Mouse (Mus musculus) brain, embryonic 14.5 days (tissue): ENCODE data around the gene Ankfn1. TPM values are rescaled to one million over a fixed set of nuclear protein-coding genes. Genes with fewer than 3 reads are reported as not detected.

Experiments
- DNase-seq: peaks from one replicate; pipeline ENCODE4 v3.0.0-alpha.2; 2011; ENCODE audit warnings: low read depth
- CTCF ChIP-seq: fragments of 200-500 bp; IDR thresholded peaks from 2 replicates; pipeline ENCODE4 v1.5.1; 2012; ENCODE audit warnings: inconsistent platforms, mild to moderate bottlenecking, moderate library complexity, borderline replicate concordance; ENCODE audit not compliant: insufficient read depth, insufficient read length; ENCODE audit errors: extremely low read depth
- POLR2A ChIP-seq: fragments of 200-500 bp; IDR thresholded peaks from 2 replicates; pipeline ENCODE4 v1.6.1; 2012; ENCODE audit warnings: mild to moderate bottlenecking, inconsistent platforms, borderline replicate concordance; ENCODE audit not compliant: poor library complexity, insufficient read depth, insufficient read length, severe bottlenecking; ENCODE audit errors: extremely low read depth
- polyA plus RNA-seq: library from polyadenylated mRNA; depleted of rRNA; stranded (reverse); fragments of >200 nt; gene quantifications from 2 replicates; pipeline ENCODE4 v1.2.3, GENCODE M21; 2012

The Ankfn1 gene
- polyA plus RNA-seq, 1 experiment, result 6.5 TPM

DNA sequence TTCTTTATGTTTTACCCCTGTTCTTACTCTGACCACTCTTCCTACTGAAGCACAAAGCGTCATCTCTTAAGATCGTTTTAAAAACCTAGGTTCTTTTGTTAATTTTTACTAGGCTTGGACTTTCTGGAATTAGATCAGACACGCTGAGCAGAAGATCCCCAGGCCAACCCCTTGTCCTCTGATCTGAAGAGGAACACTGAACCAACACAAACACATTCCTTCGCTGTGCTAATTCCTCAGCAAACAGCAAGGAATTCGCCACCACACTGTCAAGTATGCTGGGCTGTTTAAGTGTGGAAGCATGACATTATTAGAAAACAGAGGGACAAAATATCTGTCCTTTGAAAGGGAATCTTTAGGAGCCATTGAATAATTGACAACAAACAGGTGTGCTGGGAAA lies 300.5 kb downstream of the Ankfn1 start:
- TF ChIP-seq POLR2A, result no peak
- no peak for DNase-seq

GRCm38 (mm10) chr11:89476047-89476446 lies 301.4 kb downstream of the Ankfn1 start:
- TF ChIP-seq POLR2A, result no peak
- no peak for TF ChIP-seq CTCF
- no peak for DNase-seq

- no peak for DNase-seq
- TF ChIP-seq POLR2A, result no peak
- no peak for TF ChIP-seq CTCF
Measured at GRCm38 (mm10) chr11:89472871-89473270, 304.6 kb downstream of the Ankfn1 start.

DNA sequence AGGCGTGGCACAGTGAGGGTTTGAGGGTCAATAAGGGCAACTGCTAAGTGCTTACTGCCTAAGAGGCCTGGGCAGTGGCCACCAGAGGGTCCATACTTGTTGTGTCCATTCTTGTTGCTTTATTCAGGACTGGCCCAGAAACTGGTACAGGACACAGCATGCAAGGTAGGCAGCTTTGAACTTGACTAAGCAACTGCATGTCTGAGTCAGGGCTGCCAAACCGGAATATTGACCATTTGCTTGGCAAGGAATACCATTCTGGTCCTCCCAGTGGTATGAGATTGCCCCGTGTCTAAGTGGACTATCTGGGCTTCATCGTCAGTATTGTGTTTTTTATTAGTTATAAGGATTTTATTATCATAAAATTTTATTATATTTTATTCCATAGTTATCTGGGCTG lies 312.1 kb downstream of the Ankfn1 start:
- no peak for DNase-seq
- TF ChIP-seq POLR2A (no peak), CTCF (no peak)

- no peak for TF ChIP-seq POLR2A
- TF ChIP-seq CTCF, result no peak
- DNase-seq, result no peak
Measured at GRCm38 (mm10) chr11:89462216-89462615, 315.2 kb downstream of the Ankfn1 start.

DNA sequence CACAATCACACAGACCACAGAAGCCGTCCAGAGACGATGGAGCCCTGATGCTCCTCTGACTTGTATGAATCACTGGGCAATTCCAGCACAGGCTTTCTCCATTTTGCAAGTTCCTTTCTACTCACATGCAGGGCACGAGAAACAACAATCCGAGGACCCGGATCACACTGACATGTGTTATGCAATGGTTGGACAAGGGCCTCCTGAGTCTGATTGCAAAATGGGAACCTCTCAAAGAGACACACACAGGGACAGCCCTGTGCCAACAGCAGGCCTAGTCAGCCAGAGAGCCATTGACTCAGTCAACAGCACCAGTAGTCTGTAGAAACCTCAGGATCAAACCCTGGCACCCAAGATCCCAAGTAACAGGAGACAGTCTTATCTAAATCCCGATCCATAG lies 318.0 kb downstream of the Ankfn1 start:
- DNase-seq, result no peak
- no peak for TF ChIP-seq POLR2A
- TF ChIP-seq CTCF, result no peak

DNA sequence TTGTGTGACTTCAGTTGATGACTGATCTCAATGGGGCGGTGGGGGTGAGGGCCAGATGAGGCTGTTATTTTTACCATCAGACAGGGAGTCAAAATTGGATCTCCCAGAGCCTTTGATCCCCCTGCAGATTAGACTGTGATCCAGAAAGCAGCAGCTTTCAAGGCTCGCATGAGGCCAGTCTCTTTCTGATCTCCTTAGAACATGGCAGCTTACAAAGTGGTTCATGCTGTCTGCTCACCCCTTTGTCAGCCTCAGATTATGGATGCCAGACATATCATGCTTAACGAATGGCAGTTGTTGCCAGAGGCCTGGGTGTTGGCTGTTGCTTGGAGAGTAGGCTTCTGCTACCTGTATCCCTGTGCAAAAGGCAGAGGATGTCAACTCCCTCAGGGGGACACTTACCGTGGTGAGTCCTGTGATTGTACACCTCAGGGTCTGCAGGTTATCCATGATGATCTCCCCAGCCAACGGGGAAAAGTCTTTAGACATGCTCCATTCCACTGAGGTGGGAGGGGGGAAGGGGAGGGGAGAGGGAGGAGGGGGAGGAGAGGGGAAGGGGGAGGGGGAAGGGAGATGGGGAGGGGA lies 321.7 kb downstream of the Ankfn1 start:
- peak; percentile 75 for DNase-seq
- TF ChIP-seq POLR2A, result no peak
- no peak for TF ChIP-seq CTCF

DNA sequence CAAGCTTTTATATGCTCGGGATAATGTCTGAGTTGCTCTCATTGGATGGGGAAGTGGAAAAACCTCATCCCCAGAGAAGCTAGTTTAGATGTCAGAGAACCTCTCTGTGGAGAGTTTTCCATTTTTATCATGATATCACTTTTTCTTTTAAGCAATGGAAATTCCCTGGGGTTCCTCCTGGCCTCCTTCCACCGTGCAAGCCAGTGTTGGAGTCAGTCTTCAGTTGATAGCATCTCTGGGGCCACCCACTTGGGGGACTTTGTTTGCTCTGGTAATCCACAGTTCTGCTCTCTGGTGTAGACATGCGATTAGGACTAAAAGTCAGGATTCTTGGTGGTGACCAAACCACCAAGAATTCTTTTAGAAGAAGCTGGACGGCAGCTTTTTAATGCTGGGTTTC lies 322.8 kb downstream of the Ankfn1 start:
- TF ChIP-seq POLR2A (no peak), CTCF (no peak)
- no peak for DNase-seq

DNA sequence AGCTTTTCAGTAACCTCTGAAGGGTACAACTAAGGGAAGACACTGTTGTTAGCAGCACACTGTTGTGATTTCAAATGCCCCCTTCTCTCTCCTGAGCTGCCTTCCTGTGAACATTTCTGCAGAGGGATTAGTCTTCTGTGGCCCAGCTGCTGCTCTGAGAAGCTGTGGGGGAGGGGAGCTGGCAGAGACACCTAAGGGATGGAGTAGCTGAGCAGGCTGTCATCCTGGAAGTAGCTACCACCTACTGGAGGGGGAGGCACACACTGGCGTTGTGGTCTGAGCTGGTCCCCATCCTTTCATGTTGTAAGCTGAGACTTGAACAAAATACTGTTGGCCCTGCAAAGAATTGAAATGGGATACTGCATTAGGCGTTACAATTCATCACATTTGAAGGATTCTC lies 324.6 kb downstream of the Ankfn1 start:
- TF ChIP-seq CTCF (no peak), POLR2A (no peak)
- DNase-seq, result peak; percentile 82

DNA sequence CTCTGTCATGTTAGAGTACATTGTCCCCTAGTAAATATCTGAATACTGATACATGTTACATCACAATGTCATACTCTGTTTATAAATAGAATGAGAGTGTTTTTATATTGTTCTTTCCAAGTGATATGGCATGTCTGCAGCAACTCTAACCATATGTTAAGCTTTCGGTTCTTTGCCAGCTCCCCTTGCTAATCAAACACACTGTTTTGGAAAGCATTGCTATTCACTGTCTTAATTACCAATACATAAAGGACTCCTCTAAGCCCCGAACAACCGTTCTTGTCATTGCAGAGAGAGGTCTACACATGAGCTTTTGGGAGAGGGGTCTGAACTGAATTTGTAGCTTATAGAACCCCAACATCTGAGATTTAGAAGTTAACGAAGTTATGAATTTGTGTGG lies 327.0 kb downstream of the Ankfn1 start:
- TF ChIP-seq CTCF, result no peak
- no peak for TF ChIP-seq POLR2A
- peak; percentile 68 for DNase-seq

DNA sequence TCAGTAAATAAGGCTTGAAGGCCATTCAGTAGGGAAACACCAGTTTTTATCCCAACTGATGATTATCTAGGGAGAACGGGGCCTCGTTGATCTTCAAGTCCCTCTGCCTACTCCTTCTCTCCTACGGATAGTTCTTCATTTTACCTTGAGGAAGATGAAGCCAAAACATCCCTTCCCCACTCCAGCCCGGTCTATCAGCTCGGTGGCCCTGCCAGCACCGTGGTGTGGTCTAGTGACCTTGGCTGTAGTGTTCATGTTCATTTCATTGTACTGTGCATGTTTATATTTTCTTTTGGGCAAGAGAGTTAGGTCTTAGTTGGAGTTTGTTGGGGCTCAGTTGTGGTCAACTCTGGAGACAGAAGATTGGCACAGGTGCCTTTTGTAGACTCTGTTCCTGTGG lies 328.5 kb downstream of the Ankfn1 start:
- TF ChIP-seq CTCF (no peak), POLR2A (no peak)
- DNase-seq, result no peak

DNA sequence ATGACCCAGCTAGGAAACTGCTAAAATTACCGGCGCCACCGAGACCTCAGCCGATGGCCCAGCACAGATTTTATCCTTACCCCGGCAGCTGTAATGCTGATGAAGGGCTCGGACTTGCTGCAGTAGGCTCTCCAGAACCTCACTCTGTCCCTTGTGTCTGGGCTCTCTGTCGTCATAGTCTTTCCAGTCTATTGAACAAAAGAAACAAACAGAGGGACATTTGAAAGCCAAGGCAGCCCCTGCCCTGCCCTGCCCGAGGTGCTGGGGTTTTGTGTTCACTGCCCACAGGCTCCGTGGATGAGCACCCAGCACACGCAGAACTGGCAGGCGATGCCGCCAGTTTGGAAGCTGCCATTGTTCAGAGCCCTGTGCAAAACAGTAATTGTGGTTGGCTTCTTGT lies 330.0 kb downstream of the Ankfn1 start:
- DNase-seq, result peak; percentile 35

GRCm38 (mm10) chr11:89440566-89440965 lies 336.9 kb downstream of the Ankfn1 start:
- TF ChIP-seq POLR2A (no peak), CTCF (no peak)
- no peak for DNase-seq

More for the DNA sequence above, 330.0 kb downstream of the Ankfn1 start:
- TF ChIP-seq CTCF, result no peak
- TF ChIP-seq POLR2A, result no peak

- DNase-seq, result no peak
- TF ChIP-seq CTCF (peak; percentile 19; the same call in 1 of the 2 replicates), POLR2A (no peak)
Measured at GRCm38 (mm10) chr11:89424358-89424757, 353.1 kb downstream of the Ankfn1 start.

DNA sequence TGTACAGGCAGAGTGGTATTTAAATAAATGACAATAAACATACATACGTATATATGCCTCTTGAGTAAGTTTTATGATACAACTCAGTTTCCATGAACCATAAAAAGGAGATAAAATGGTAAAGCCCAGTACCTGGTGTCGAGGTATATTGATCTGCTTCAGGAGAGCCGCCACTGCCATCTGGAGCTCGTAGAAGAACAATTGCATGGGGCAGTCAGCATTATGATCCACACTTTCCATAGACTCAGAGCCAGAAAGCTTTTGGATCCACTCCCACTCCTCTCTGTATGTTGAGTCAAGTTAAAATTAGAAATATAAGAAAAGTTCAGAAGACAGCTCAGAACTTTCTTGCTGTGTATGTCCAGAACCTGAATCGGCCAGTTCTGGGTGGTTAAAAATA lies 354.8 kb downstream of the Ankfn1 start:
- no peak for DNase-seq
- TF ChIP-seq CTCF (no peak), POLR2A (no peak)
